Mouse (Mus musculus) embryonic facial prominence, embryonic 14.5 days (tissue): Measurements from ENCODE around the gene Grm4. TPM values are rescaled to one million over a fixed set of nuclear protein-coding genes. Genes with fewer than 3 reads are reported as not detected.

Experiments used
- ATAC-seq: fragments of 200-750 bp; cut with Nextera tagmentation; 2 replicates; pipeline ENCODE4 v1.8.0; 2017; ENCODE audit warnings: low read depth, moderate number of reproducible peaks, moderate TSS enrichment
- DNase-seq: peaks from one replicate; pipeline ENCODE4 v3.0.0-alpha.2; 2015; ENCODE audit warnings: low spot score
- H3K27ac ChIP-seq: fragments of 300-500 bp; sonication (generic); replicated peaks from 2 replicates; pipeline ENCODE4 v1.5.1; 2014; ENCODE audit warnings: low read depth, mild to moderate bottlenecking, low read length, moderate library complexity
- H3K27me3 ChIP-seq: fragments of 300-500 bp; sonication (generic); replicated peaks from 2 replicates; pipeline ENCODE4 v1.6.1; 2014; ENCODE audit warnings: low read length; ENCODE audit not compliant: control insufficient read depth, insufficient read depth
- H3K36me3 ChIP-seq: fragments of 300-500 bp; sonication (generic); 2 replicates; pipeline ENCODE4 v1.6.1; 2014; ENCODE audit warnings: low read length, mixed read lengths; ENCODE audit not compliant: control insufficient read depth, insufficient read depth
- H3K4me1 ChIP-seq: fragments of 300-500 bp; sonication (generic); 2 replicates; pipeline ENCODE4 v1.6.1; 2014; ENCODE audit warnings: antibody characterized with exemption, low read length; ENCODE audit not compliant: control insufficient read depth, insufficient read depth
- H3K4me2 ChIP-seq: fragments of 300-500 bp; sonication (generic); 2 replicates; pipeline ENCODE4 v1.6.1; 2014; ENCODE audit warnings: low read depth, mild to moderate bottlenecking, low read length, moderate library complexity, mixed read lengths
- H3K4me3 ChIP-seq: fragments of 300-500 bp; sonication (generic); 2 replicates; pipeline ENCODE4 v1.5.1; 2014; ENCODE audit warnings: low read depth, mild to moderate bottlenecking, low read length
- H3K9ac ChIP-seq: fragments of 300-500 bp; sonication (generic); 2 replicates; pipeline ENCODE4 v1.6.1; 2014; ENCODE audit warnings: low read depth, mild to moderate bottlenecking, low read length, moderate library complexity, mixed read lengths
- H3K9me3 ChIP-seq: fragments of 300-500 bp; sonication (generic); 2 replicates; pipeline ENCODE4 v1.6.1; 2016; ENCODE audit warnings: low read length; ENCODE audit not compliant: control insufficient read depth
- WGBS: fragments of 180-500 bp; shearing (Covaris S2); extraction: QIAGEN DNeasy Blood & Tissue Kit; methylation state at CpG from one replicate; pipeline ENCODE4 v1.1.7; 2014; 5-methylcytosine and 5-hydroxymethylcytosine counted together
- polyA plus RNA-seq: library from polyadenylated mRNA; unstranded; fragments of >200 nt; fragmentation: Nextera tagmentation; extraction: Ambion mirVana; gene quantifications from 2 replicates; pipeline ENCODE4 v1.2.1, GENCODE M21; 2014

Grm4 gene
- polyA plus RNA-seq, 1 experiment from 2014 or later = 1.2 TPM

GRCm38 (mm10) chr17:27523121-27523520 lies 1.9 kb upstream of the Grm4 start:
- no peak overlapping the region for H3K9ac ChIP-seq

GRCm38 (mm10) chr17:27520557-27520956 lies 646 bp downstream of the Grm4 start:
- Histone ChIP-seq H3K4me2 (0 out of 2 replicates have a peak overlapping the region, but pooled peaks have one; percentile 13), H3K9me3 (no peaks in the 10 kb centered on the region), H3K27me3 (peaks cover 44% of the 10 kb centered on the region), H3K27ac (no peak overlapping the region), H3K4me3 (no peak overlapping the region), H3K36me3 (no peaks in the 10 kb centered on the region), H3K9ac (no peak overlapping the region), H3K4me1 (no peaks in the 10 kb centered on the region)
- DNase-seq (no peak), ATAC-seq (peak; percentile 41; the same call in 1 of the 2 replicates)
- under 1% methylated on average over 18 of the region's 27 CpGs for WGBS

More at GRCm38 (mm10) chr17:27523121-27523520, 1.9 kb upstream of the Grm4 start:
- no peak overlapping the region for H3K4me3 ChIP-seq
- H3K4me1 ChIP-seq = no peaks in the 10 kb centered on the region
- WGBS = 40% methylated on average over 7 of the region's 7 CpGs
- no peaks in the 10 kb centered on the region for H3K36me3 ChIP-seq
- DNase-seq (no peak), ATAC-seq (no peak)
- H3K27me3 ChIP-seq = peaks cover 30% of the 10 kb centered on the region
- H3K27ac ChIP-seq = no peak overlapping the region
- H3K9me3 ChIP-seq = no peaks in the 10 kb centered on the region
- H3K4me2 ChIP-seq = no peak overlapping the region

- Histone ChIP-seq H3K27ac (no peak overlapping the region), H3K4me3 (no peak overlapping the region), H3K4me2 (no peak overlapping the region), H3K4me1 (no peaks in the 10 kb centered on the region), H3K9ac (no peak overlapping the region), H3K9me3 (no peaks in the 10 kb centered on the region), H3K27me3 (peaks cover 60% of the 10 kb centered on the region), H3K36me3 (no peaks in the 10 kb centered on the region)
- no peak for ATAC-seq
- DNase-seq = no peak
- WGBS = 38% methylated on average over 15 of the region's 15 CpGs
Measured at GRCm38 (mm10) chr17:27518700-27519595, 2.3 kb downstream of the Grm4 start.

GRCm38 (mm10) chr17:27518296-27518695 lies 2.9 kb downstream of the Grm4 start:
- H3K36me3 ChIP-seq = no peaks in the 10 kb centered on the region
- DNase-seq (no peak), ATAC-seq (no peak)
- no peak overlapping the region for H3K9ac ChIP-seq
- H3K4me2 ChIP-seq = no peak overlapping the region
- no peak overlapping the region for H3K4me3 ChIP-seq
- H3K4me1 ChIP-seq = no peaks in the 10 kb centered on the region
- H3K27me3 ChIP-seq = peaks cover 66% of the 10 kb centered on the region
- WGBS = 16% methylated on average over 9 of the region's 9 CpGs
- no peak overlapping the region for H3K27ac ChIP-seq
- no peaks in the 10 kb centered on the region for H3K9me3 ChIP-seq

- DNase-seq (no peak), ATAC-seq (no peak)
- Histone ChIP-seq H3K36me3 (no peaks in the 10 kb centered on the region), H3K4me2 (peak overlapping the region; percentile 100), H3K9me3 (no peaks in the 10 kb centered on the region), H3K27ac (no peak overlapping the region), H3K9ac (no peak overlapping the region), H3K27me3 (peaks cover 75% of the 10 kb centered on the region), H3K4me1 (0 out of 2 replicates have a peak, but pooled peaks cover 8% of the 10 kb centered on the region), H3K4me3 (peak overlapping the region; percentile 59)
- WGBS = 36% methylated on average over 22 of the region's 27 CpGs
Measured at GRCm38 (mm10) chr17:27513916-27514762, 7.1 kb downstream of the Grm4 start.

GRCm38 (mm10) chr17:27513279-27513915 lies 7.8 kb downstream of the Grm4 start:
- peak overlapping the region; percentile 63 for H3K9ac ChIP-seq
- DNase-seq (no peak), ATAC-seq (no peak)
- WGBS = 1% methylated on average over 24 of the region's 66 CpGs
- H3K4me2 ChIP-seq = peak overlapping the region; percentile 100
- no peaks in the 10 kb centered on the region for H3K36me3 ChIP-seq
- peak overlapping the region; percentile 59 for H3K4me3 ChIP-seq
- no peak overlapping the region for H3K27ac ChIP-seq
- no peaks in the 10 kb centered on the region for H3K9me3 ChIP-seq
- H3K27me3 ChIP-seq = peaks cover 69% of the 10 kb centered on the region
- 0 out of 2 replicates have a peak, but pooled peaks cover 8% of the 10 kb centered on the region for H3K4me1 ChIP-seq

- peaks cover 69% of the 10 kb centered on the region for H3K27me3 ChIP-seq
- H3K4me2 ChIP-seq = peak overlapping the region; percentile 100
- 0 out of 2 replicates have a peak, but pooled peaks cover 8% of the 10 kb centered on the region for H3K4me1 ChIP-seq
- DNase-seq (no peak), ATAC-seq (no peak)
- peak overlapping the region; percentile 63 for H3K9ac ChIP-seq
- 0% methylated on average over 4 of the region's 78 CpGs for WGBS
- H3K27ac ChIP-seq = no peak overlapping the region
- no peaks in the 10 kb centered on the region for H3K36me3 ChIP-seq
- no peaks in the 10 kb centered on the region for H3K9me3 ChIP-seq
- peak overlapping the region; percentile 59 for H3K4me3 ChIP-seq
Measured at GRCm38 (mm10) chr17:27512619-27513161, 8.5 kb downstream of the Grm4 start.
